Mouse (Mus musculus) lung, adult 10 weeks (tissue): ENCODE results near the gene Clybl. TPM values are rescaled to one million over a fixed set of nuclear protein-coding genes. Genes with fewer than 3 reads are reported as not detected.

Source experiments
- polyA plus RNA-seq: library from polyadenylated mRNA; stranded (reverse); fragments of 350-450 nt; fragmentation: Illumina TruSeq; extraction: RNeasy Lipid Tissue Mini Kit (QIAGEN cat#74804); gene quantifications from one replicate; pipeline ENCODE4 v1.2.3, GENCODE M21; 2014; ENCODE audit warnings: low read depth, low replicate concordance; ENCODE audit not compliant: insufficient read depth

Gene Clybl
- polyA plus RNA-seq: 15.5 TPM

DNA sequence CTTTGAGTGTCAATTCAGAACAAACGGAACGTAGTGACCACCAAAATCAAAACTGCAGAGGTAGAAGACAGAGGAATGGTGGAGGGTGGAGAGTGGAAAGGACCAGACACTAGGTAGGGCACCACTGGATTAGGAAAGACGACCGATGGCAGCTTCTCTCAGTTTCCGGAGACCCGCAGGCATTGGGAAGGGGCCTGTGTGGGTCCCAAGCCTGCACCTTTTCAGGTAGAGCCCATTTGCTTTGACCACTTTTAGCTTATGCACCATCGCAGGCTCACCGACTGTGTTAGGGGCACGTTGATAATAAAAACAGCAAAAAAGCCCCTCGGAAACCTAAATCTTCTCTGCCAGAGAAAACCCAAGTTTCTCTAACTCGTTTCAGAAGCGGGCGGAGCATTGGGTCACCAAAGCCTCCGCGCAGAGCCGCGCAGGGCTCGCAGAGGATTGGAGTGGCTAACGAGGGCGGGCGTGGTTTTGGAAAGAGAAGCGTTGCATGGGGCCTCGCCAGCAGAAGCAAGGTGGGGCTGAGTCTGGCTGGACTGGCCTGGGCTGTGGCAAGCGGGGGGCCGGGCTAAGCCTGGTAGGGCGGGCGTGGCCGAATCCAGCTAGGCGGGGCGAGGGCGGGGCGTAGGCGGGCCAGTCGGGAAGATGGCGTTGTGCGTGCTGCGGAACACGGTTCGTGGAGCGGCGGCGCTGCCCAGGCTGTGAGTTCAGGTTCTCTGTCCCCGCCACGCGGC, at the start of gene Clybl:
TSS of gene Clybl (plus strand) at position 627 of the 737 bp plus-strand sequence.

DNA sequence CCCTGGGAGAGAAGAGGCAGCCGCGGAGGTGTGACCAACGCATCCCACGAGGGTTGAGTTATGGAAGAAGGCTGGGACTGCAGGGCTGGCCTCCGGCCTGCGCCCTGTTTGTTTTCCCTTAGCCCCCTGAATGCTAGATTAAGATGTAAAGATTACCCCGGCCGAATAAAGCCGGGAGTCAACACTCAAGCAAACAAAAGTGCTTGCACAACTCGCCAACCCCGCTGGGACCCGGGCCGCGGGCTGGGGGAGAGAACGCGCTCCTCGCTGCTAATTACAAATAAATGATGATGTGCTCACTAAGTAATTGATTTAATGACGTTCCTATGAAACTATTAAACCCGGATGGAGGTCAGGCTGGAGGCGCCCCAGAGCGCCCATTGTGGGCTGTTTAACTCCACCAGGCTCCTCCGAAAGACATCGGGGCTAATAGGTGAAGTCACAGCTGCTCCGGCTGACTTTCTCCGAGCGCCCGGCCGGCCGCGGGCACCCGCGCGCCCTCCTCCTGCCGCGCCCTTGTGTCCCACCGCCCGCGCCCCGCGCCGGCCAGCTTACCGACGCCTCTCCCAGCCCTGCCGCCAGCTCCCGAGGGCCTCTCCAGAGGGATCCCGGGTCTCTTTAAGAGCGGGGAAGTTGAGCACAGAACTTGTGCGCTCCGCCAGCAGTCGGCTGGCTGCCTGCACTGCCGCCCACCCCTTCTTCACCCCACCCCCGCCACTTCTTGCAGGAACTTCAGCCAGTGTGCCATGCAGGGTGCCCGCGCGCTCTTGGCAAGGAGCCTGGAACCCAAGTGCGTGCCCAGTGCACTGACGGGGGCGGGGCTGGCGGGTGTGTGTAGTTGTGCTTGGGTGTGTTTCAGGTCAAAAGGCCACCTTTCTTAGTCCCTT, 269.2 kb downstream of the Clybl start, which contains the start of gene Gm5089:
TSS of gene Gm5089 (minus strand) at position 620 of the 887 bp plus-strand sequence.

Other genes with a start within 250 kb of the Clybl start
- gene Gpr183, start 216.5 kb upstream of the Clybl start, polyA plus RNA-seq: 4.1 TPM
- gene Timm8a2, start 147.0 kb upstream of the Clybl start, polyA plus RNA-seq: not detected
- gene Tm9sf2, start 74.7 kb upstream of the Clybl start, polyA plus RNA-seq: 87.6 TPM